Mouse (Mus musculus): Measurements from ENCODE around the gene Phc2.

DNA sequence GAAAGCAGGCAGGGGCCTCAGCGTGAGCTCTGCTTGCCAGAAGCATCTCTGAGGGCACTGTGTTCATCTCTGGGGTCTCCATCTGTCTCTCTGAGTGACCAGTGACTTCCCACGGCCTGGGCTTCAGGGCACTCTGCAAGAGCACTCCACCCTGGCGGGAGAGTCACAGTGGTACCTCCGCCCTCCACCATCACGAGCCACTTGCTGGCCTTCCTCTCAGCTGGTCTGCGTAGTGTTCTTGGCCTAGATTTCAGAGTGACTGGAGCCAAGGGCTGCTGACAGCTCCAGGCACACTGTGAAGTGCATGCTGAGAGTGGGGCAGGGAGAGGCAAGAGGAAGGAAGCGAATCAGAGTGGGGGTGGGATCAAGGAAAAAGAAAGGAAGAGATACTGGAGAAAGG lies 69.6 kb downstream of the Phc2 start:
- TF ChIP-seq CTCF (conservative IDR thresholded peaks at IDR 0.05; ENCODE audit: insufficient read depth, insufficient read length, low read depth, low read length) (no peak), POLR2A (IDR thresholded peaks at IDR 0.05; ENCODE audit: low read depth, low read length) (no peak)

Data from kidney, adult 2 months (tissue).